30 mouse cellular contexts compared by ENCODE assay signal in the genomic region with DNA sequence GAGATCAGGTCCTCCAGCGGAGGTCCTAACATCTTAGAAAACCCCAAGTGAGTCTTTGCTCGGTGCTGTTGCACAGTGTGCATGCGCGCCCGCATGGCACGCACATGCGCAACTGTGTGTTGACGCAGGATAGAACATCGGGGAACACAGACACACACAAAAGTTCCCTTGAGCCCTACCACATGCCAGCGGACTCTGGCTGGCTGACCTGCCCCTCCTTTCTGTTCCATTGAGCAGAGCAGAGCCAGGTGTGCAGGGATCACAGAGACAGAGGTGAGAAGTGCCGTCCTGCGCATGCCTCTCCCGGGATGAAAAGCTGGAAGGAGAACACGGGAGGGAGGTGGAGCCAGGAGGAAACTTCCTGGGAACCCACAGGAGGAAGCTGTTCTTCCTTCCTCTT. TPM values are rescaled to one million over a fixed set of nuclear protein-coding genes. Genes with fewer than 3 reads are reported as not detected.
DNase-seq lines count a peak whose midpoint lies in the region; ATAC-seq and TF ChIP-seq lines count a peak whose summit lies in the region.
"Had no signal": no experiment of that assay in that cellular context is flagged by ENCODE, and none has a peak within 500 bp of the region (broad histone marks: within the 10 kb centered on the region; RNA-seq: fewer than 3 reads in every experiment).

No protein-coding gene starts in this region.

- peaks cover 18% of the 10 kb centered on the region for H3K27me3 ChIP-seq in embryonic facial prominence, embryonic 13.5 days
- H3K27me3 ChIP-seq in embryonic facial prominence, embryonic 10.5 days (replicated peaks; ENCODE audit: low read depth, poor library complexity, severe bottlenecking) = peaks cover 5% of the 10 kb centered on the region; the same call in 1 of the 2 replicates
- no peaks in the 10 kb centered on the region for H3K27me3 ChIP-seq in liver, adult 2 months (ENCODE audit: control insufficient read depth, insufficient read depth, low read length)
- peaks cover 2% of the 10 kb centered on the region; the same call in 1 of the 2 replicates for H3K27me3 ChIP-seq in liver, embryonic 11.5 days (replicated peaks; ENCODE audit: control insufficient read depth, insufficient read depth, low read length)
- no peaks in the 10 kb centered on the region for H3K27me3 ChIP-seq in ES-Bruce4 (ENCODE audit: control insufficient read depth, insufficient read depth, low read length, poor library complexity, severe bottlenecking)
- 0 out of 2 replicates have a peak, but pooled peaks cover 5% of the 10 kb centered on the region for H3K27me3 ChIP-seq in limb, embryonic 15.5 days
- H3K27me3 ChIP-seq in kidney, embryonic 15.5 days = peaks cover 12% of the 10 kb centered on the region; the same call in 1 of the 2 replicates

- peaks cover 57% of the 10 kb centered on the region for H3K4me1 ChIP-seq in embryonic facial prominence, embryonic 13.5 days
- H3K4me1 ChIP-seq in embryonic facial prominence, embryonic 10.5 days = peaks cover 16% of the 10 kb centered on the region
- H3K4me1 ChIP-seq in liver, adult 2 months (ENCODE audit: control insufficient read depth, insufficient read depth, low read length) = peaks cover 36% of the 10 kb centered on the region
- no peaks in the 10 kb centered on the region; the same call in 1 of the 2 replicates for H3K4me1 ChIP-seq in liver, embryonic 11.5 days (replicated peaks; ENCODE audit: control insufficient read depth, insufficient read depth, low read length)
- peaks cover 2% of the 10 kb centered on the region for H3K4me1 ChIP-seq in ES-Bruce4 (ENCODE audit: control insufficient read depth, insufficient read depth, low read length)
- H3K4me1 ChIP-seq in limb, embryonic 15.5 days = peaks cover 52% of the 10 kb centered on the region
- peaks cover 30% of the 10 kb centered on the region for H3K4me1 ChIP-seq in kidney, embryonic 15.5 days
- H3K4me1 ChIP-seq: forebrain, embryonic 12.5 days had no signal

- no peaks in the 10 kb centered on the region for H3K9me3 ChIP-seq in embryonic facial prominence, embryonic 13.5 days
- H3K9me3 ChIP-seq in embryonic facial prominence, embryonic 10.5 days = no peaks in the 10 kb centered on the region
- H3K9me3 ChIP-seq in liver, embryonic 11.5 days (ENCODE audit: control insufficient read depth, low read length) = no peaks in the 10 kb centered on the region
- H3K9me3 ChIP-seq in ES-Bruce4 (replicated peaks; ENCODE audit: control insufficient read depth, insufficient read depth, low read length, poor library complexity, severe bottlenecking) = no peaks in the 10 kb centered on the region
- H3K9me3 ChIP-seq in limb, embryonic 15.5 days = no peaks in the 10 kb centered on the region
- no peaks in the 10 kb centered on the region for H3K9me3 ChIP-seq in kidney, embryonic 15.5 days (replicated peaks)
- H3K9me3 ChIP-seq: forebrain, embryonic 12.5 days; G1E; midbrain, embryonic 13.5 days had no signal

- WGBS in embryonic facial prominence, embryonic 13.5 days = 65% methylated on average over 14 of the region's 14 CpGs
- WGBS in embryonic facial prominence, embryonic 10.5 days = 81% methylated on average over 14 of the region's 14 CpGs
- 38% methylated on average over 14 of the region's 14 CpGs for WGBS in liver, adult 2 months
- WGBS in liver, embryonic 11.5 days = 66% methylated on average over 14 of the region's 14 CpGs
- 64% methylated on average over 14 of the region's 14 CpGs for WGBS in limb, embryonic 15.5 days
- WGBS in kidney, embryonic 15.5 days = 74% methylated on average over 14 of the region's 14 CpGs

- ATAC-seq in embryonic facial prominence, embryonic 13.5 days (ENCODE audit: insufficient number of reproducible peaks, insufficient read depth, low FRiP score, low TSS enrichment, low read depth) = no peak
- no peak for ATAC-seq in liver, embryonic 11.5 days (replicated peaks; ENCODE audit: low FRiP score)
- ATAC-seq in limb, embryonic 15.5 days (ENCODE audit: insufficient number of reproducible peaks, low FRiP score, low TSS enrichment, low read depth) = no peak
- no peak for ATAC-seq in kidney, embryonic 15.5 days (replicated peaks; ENCODE audit: low FRiP score)
- ATAC-seq: intestine, postnatal 0 days; lung, postnatal 0 days; midbrain, embryonic 13.5 days had no signal

- no peaks in the 10 kb centered on the region; the same call in 1 of the 2 replicates for H3K36me3 ChIP-seq in embryonic facial prominence, embryonic 13.5 days
- H3K36me3 ChIP-seq in embryonic facial prominence, embryonic 10.5 days (replicated peaks) = no peaks in the 10 kb centered on the region
- H3K36me3 ChIP-seq in liver, adult 2 months (ENCODE audit: control insufficient read depth, insufficient read depth, low read length) = peaks cover under 1% of the 10 kb centered on the region
- no peaks in the 10 kb centered on the region for H3K36me3 ChIP-seq in liver, embryonic 11.5 days (ENCODE audit: control insufficient read depth, insufficient read depth, low read length)
- H3K36me3 ChIP-seq in ES-Bruce4 (ENCODE audit: control insufficient read depth, insufficient read depth, low read length, poor library complexity, severe bottlenecking) = no peaks in the 10 kb centered on the region
- no peaks in the 10 kb centered on the region for H3K36me3 ChIP-seq in limb, embryonic 15.5 days
- no peaks in the 10 kb centered on the region for H3K36me3 ChIP-seq in kidney, embryonic 15.5 days
- H3K36me3 ChIP-seq: forebrain, embryonic 12.5 days; G1E; midbrain, embryonic 13.5 days had no signal

- intact Hi-C loops in left cerebral cortex, postnatal 36 days (cut with DNase I) = no loop called here

- DNase-seq in embryonic facial prominence, embryonic 10.5 days (ENCODE audit: low spot score) = no peak
- DNase-seq in liver, adult 2 months (ENCODE audit: extremely low read depth, low read depth, low spot score) = peak; percentile 89
- no peak for DNase-seq in liver, embryonic 11.5 days (ENCODE audit: low spot score)
- DNase-seq in left cerebral cortex, postnatal 36 days (ENCODE audit: low spot score in 2 of 2) = no peak
- DNase-seq: adrenal gland, postnatal 14 days; cerebellum, adult 11-12 months; cerebellum, adult 9-11 months; embryo, embryonic 11 days; gastrocnemius, postnatal 10 days; heart, postnatal 4 days; kidney, adult 9 months; kidney, postnatal 14 days; layer of hippocampus, adult 9-11 months; liver; lung, adult 18-20 months; lung, postnatal 4 days; thymus, postnatal 36 days had no signal

- no peak for TF ChIP-seq CTCF in liver, adult 2 months (IDR thresholded peaks at IDR 0.05; ENCODE audit: low read depth, low read length)
- TF ChIP-seq CTCF in ES-Bruce4 (IDR thresholded peaks at IDR 0.05; ENCODE audit: low read depth, low read length) = no peak

- H3K27ac ChIP-seq in embryonic facial prominence, embryonic 13.5 days = 0 out of 2 replicates have a peak overlapping the region, but pooled peaks have one; percentile 28
- H3K27ac ChIP-seq in embryonic facial prominence, embryonic 10.5 days (replicated peaks) = no peak overlapping the region
- 0 out of 2 replicates have a peak overlapping the region, but pooled peaks have one; percentile 14 for H3K27ac ChIP-seq in liver, adult 2 months (replicated peaks; ENCODE audit: insufficient read depth, low read depth, low read length)
- H3K27ac ChIP-seq in liver, embryonic 11.5 days (ENCODE audit: low read depth, low read length) = no peak overlapping the region
- no peak overlapping the region for H3K27ac ChIP-seq in ES-Bruce4 (ENCODE audit: insufficient read depth, low read length)
- H3K27ac ChIP-seq in limb, embryonic 15.5 days = no peak overlapping the region
- no peak overlapping the region for H3K27ac ChIP-seq in kidney, embryonic 15.5 days
- H3K27ac ChIP-seq: forebrain, embryonic 12.5 days; hindbrain, embryonic 14.5 days; midbrain, embryonic 13.5 days had no signal

- no peak for TF ChIP-seq EP300 in ES-Bruce4 (IDR thresholded peaks at IDR 0.05; ENCODE audit: insufficient read depth, low read depth, low read length)

- TF ChIP-seq POLR2A in liver, adult 2 months (IDR thresholded peaks at IDR 0.05; ENCODE audit: extremely low read depth, insufficient read depth, low read length) = no peak
- TF ChIP-seq POLR2A in ES-Bruce4 (IDR thresholded peaks at IDR 0.05; ENCODE audit: insufficient read depth, low read length) = no peak

- H3K79me2 ChIP-seq in liver, adult 2 months (ENCODE audit: control insufficient read depth, insufficient read depth, low read length) = peaks cover 50% of the 10 kb centered on the region

- H3K4me2 ChIP-seq in embryonic facial prominence, embryonic 13.5 days = no peak overlapping the region
- no peak overlapping the region for H3K4me2 ChIP-seq in liver, embryonic 11.5 days
- H3K4me2 ChIP-seq in limb, embryonic 15.5 days = 0 out of 2 replicates have a peak overlapping the region, but pooled peaks have one; percentile 0
- H3K4me2 ChIP-seq in kidney, embryonic 15.5 days = no peak overlapping the region
- H3K4me2 ChIP-seq: forebrain, embryonic 12.5 days; heart, embryonic 11.5 days; hindbrain, embryonic 14.5 days; midbrain, embryonic 13.5 days had no signal

- H3K9ac ChIP-seq in embryonic facial prominence, embryonic 13.5 days = no peak overlapping the region
- H3K9ac ChIP-seq in liver, adult 2 months (ENCODE audit: low read depth, low read length) = no peak overlapping the region
- no peak overlapping the region for H3K9ac ChIP-seq in liver, embryonic 11.5 days (ENCODE audit: low read depth, low read length)
- H3K9ac ChIP-seq in ES-Bruce4 (ENCODE audit: low read depth, poor library complexity, severe bottlenecking) = no peak overlapping the region
- no peak overlapping the region for H3K9ac ChIP-seq in limb, embryonic 15.5 days
- no peak overlapping the region for H3K9ac ChIP-seq in kidney, embryonic 15.5 days
- H3K9ac ChIP-seq: forebrain, embryonic 12.5 days; hindbrain, embryonic 14.5 days; midbrain, embryonic 13.5 days had no signal

- no peak overlapping the region for H3K4me3 ChIP-seq in embryonic facial prominence, embryonic 13.5 days
- no peak overlapping the region for H3K4me3 ChIP-seq in embryonic facial prominence, embryonic 10.5 days
- no peak overlapping the region for H3K4me3 ChIP-seq in liver, adult 2 months (ENCODE audit: insufficient read depth, low read depth, low read length)
- no peak overlapping the region for H3K4me3 ChIP-seq in liver, embryonic 11.5 days (ENCODE audit: low read depth, low read length)
- peak overlapping the region; percentile 17; the same call in 1 of the 2 replicates for H3K4me3 ChIP-seq in ES-Bruce4 (ENCODE audit: low read depth, low read length)
- no peak overlapping the region for H3K4me3 ChIP-seq in limb, embryonic 15.5 days
- H3K4me3 ChIP-seq in kidney, embryonic 15.5 days (replicated peaks) = no peak overlapping the region
- H3K4me3 ChIP-seq: erythroblast, embryonic 14.5 days; forebrain, embryonic 12.5 days; megakaryocyte, embryonic 14.5 days; midbrain, embryonic 13.5 days had no signal

RNA-seq across cellular contexts. Expression of gene Pxdc1, which starts 8.9 kb away (rescaled TPM):
- polyA plus RNA-seq in embryonic facial prominence, embryonic 13.5 days (2015; fragmentation: Nextera tagmentation; extraction: Ambion mirVana) = 20.7 and 25.5 TPM in 2 replicates
- polyA plus RNA-seq in embryonic facial prominence, embryonic 10.5 days (2016; fragmentation: Nextera tagmentation; extraction: Ambion mirVana) = 4.1 TPM in 2 replicates
- 107 and 108 TPM in 2 replicates for total RNA-seq in liver, adult 2 months (2014; rRNA removed)
- polyA plus RNA-seq in liver, adult 2 months (2012; rRNA removed) = 93.8 and 94.1 TPM in 2 replicates
- polyA plus RNA-seq in liver, embryonic 11.5 days (2014; fragmentation: Nextera tagmentation; extraction: Ambion mirVana) = 11.7 and 13.1 TPM in 2 replicates
- polyA plus RNA-seq in ES-Bruce4 (2011; ENCODE audit: insufficient read depth, insufficient read length, low read depth, missing spikeins) = 10.6 and 11.0 TPM in 2 replicates
- 26.2 and 29.0 TPM in 2 replicates for polyA plus RNA-seq in limb, embryonic 15.5 days (2015; fragmentation: Nextera tagmentation; extraction: Ambion mirVana)
- polyA plus RNA-seq in kidney, embryonic 15.5 days (2015; fragmentation: Nextera tagmentation; extraction: Ambion mirVana) = 11.8 and 12.0 TPM in 2 replicates
- 1 to 10 TPM; 3.5 to 7.7 TPM for total RNA-seq in left cerebral cortex, postnatal 36 days (2021)
- polyA plus RNA-seq: G1E had no signal

Comparison
In these comparisons a context has a peak if more than half of its experiments do, and no peak if none do; other contexts are left out.
1. H3K27ac ChIP-seq: peak in embryonic facial prominence, embryonic 13.5 days (single experiment) and liver, adult 2 months (single experiment); none in embryonic facial prominence, embryonic 10.5 days (single experiment), liver, embryonic 11.5 days (single experiment), ES-Bruce4 (single experiment), limb, embryonic 15.5 days (single experiment) and kidney, embryonic 15.5 days (single experiment).